ENCODE assay signal across 9 mouse cellular contexts in the genomic region with DNA sequence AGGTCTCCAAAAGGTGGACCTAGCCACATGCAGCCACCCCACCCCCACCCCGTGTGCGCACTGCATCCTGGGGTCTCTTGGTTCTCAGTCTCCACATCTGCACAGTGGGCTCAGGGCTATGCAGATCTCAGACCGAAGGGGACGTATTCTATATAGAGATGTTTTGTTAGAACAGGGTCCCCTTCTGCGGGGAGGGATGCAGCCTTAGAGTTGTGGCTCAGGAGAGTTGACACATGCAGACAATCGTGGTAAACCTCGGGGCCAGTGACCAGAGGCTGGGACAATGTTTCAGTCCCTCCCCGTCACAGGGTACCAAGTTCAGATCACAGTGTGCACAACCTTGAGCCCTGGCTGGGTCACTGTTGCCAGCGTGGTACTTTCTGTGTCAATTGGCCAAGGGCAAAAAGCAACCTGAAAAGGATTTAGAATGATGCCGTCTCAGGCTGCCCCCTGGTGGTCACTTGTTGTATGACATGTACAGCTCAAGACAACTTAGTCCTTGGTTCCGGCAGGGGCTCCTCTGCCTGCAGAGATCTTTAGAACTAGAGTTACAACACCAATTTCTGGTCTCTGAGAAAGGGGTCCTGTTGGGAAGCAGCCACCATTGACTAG. TPM values are rescaled to one million over a fixed set of nuclear protein-coding genes. Genes with fewer than 3 reads are reported as not detected.
DNase-seq lines count a peak whose midpoint lies in the region; ATAC-seq and TF ChIP-seq lines count a peak whose summit lies in the region.
"Had no signal": no experiment of that assay in that cellular context is flagged by ENCODE, and none has a peak within 500 bp of the region (broad histone marks: within the 10 kb centered on the region; RNA-seq: fewer than 3 reads in every experiment).

No protein-coding gene starts in this region.

- intact Hi-C loops in gastrocnemius, postnatal 14 days (cut with DNase I; ENCODE audit: low total_unique reads): loop anchor here (10.0 kb wide), 1 partner anchor 158 kb away; no protein-coding TSS in a partner anchor

- DNase-seq in 3T3-L1 (ENCODE audit: low read depth, low spot score) (peak; percentile 82), adipocyte (ENCODE audit: low spot score) (peak; percentile 66)
- DNase-seq in cerebellum, postnatal 4 days (ENCODE audit: low spot score in 2 of 2): peak; percentile 70 to 87
- peak; percentile 79 for DNase-seq in gastrocnemius, postnatal 14 days
- DNase-seq in kidney, adult 9 months: peak; percentile 90
- DNase-seq in liver, adult 2 months (ENCODE audit: extremely low read depth, low read depth, low spot score): peak; percentile 98
- DNase-seq in splenic B cell, adult 2 months (ENCODE audit: low read depth, low spot score): peak; percentile 88

- 13% methylated on average over 11 of the region's 11 CpGs for WGBS in liver, adult 2 months

- H3K4me3 ChIP-seq in liver, adult 2 months (ENCODE audit: insufficient read depth, low read depth, low read length): no peak overlapping the region
- H3K4me3 ChIP-seq: embryonic facial prominence, embryonic 12.5 days had no signal

- peak overlapping the region; percentile 75 for H3K27ac ChIP-seq in liver, adult 2 months (replicated peaks; ENCODE audit: insufficient read depth, low read depth, low read length)
- H3K27ac ChIP-seq: embryonic facial prominence, embryonic 12.5 days had no signal

- H3K79me2 ChIP-seq in liver, adult 2 months (ENCODE audit: control insufficient read depth, insufficient read depth, low read length): no peaks in the 10 kb centered on the region

- H3K36me3 ChIP-seq in liver, adult 2 months (ENCODE audit: control insufficient read depth, insufficient read depth, low read length): no peaks in the 10 kb centered on the region
- no peaks in the 10 kb centered on the region for H3K36me3 ChIP-seq in splenic B cell, adult 2 months (ENCODE audit: control insufficient read depth, insufficient read depth, low read length, poor library complexity, severe bottlenecking)
- H3K36me3 ChIP-seq: embryonic facial prominence, embryonic 12.5 days had no signal

- ATAC-seq in monocyte, adult 5-6 weeks (replicated peaks; ENCODE audit: insufficient number of reproducible peaks, low FRiP score, low TSS enrichment, poor library complexity, severe bottlenecking): peak; percentile 51

- H3K4me1 ChIP-seq in liver, adult 2 months (ENCODE audit: control insufficient read depth, insufficient read depth, low read length): peaks cover 18% of the 10 kb centered on the region
- H3K4me1 ChIP-seq: embryonic facial prominence, embryonic 12.5 days had no signal

- no peaks in the 10 kb centered on the region for H3K27me3 ChIP-seq in liver, adult 2 months (ENCODE audit: control insufficient read depth, insufficient read depth, low read length)
- H3K27me3 ChIP-seq in splenic B cell, adult 2 months (ENCODE audit: control insufficient read depth, insufficient read depth, low read length, poor library complexity, severe bottlenecking): no peaks in the 10 kb centered on the region

- peak; percentile 70 for TF ChIP-seq CTCF in liver, adult 2 months (IDR thresholded peaks at IDR 0.05; ENCODE audit: low read depth, low read length)

- no peak for TF ChIP-seq POLR2A in liver, adult 2 months (IDR thresholded peaks at IDR 0.05; ENCODE audit: extremely low read depth, insufficient read depth, low read length)

- peak overlapping the region; percentile 22 for H3K9ac ChIP-seq in liver, adult 2 months (ENCODE audit: low read depth, low read length)
- H3K9ac ChIP-seq: embryonic facial prominence, embryonic 12.5 days had no signal

RNA-seq across cellular contexts. Expression of a gene that starts 5.0 kb away (rescaled TPM):
- under 1 TPM in 1 of 2 experiments, not detected in 1; 0.25 TPM for total RNA-seq in gastrocnemius, postnatal 14 days (2021)
- total RNA-seq in liver, adult 2 months (2014; rRNA removed): 0.40 and 0.46 TPM in 2 replicates
- polyA plus RNA-seq in liver, adult 2 months (2012; rRNA removed): 4.5 and 10.3 TPM in 2 replicates
- not detected in 3 replicates for total RNA-seq in monocyte, adult 5-6 weeks (2017)

RNA-seq across cellular contexts. Expression of a gene that starts 35.5 kb away (rescaled TPM):
- total RNA-seq in gastrocnemius, postnatal 14 days (2021): 1 to 10 TPM; 1.2 to 1.8 TPM
- not detected in 2 replicates for total RNA-seq in liver, adult 2 months (2014; rRNA removed)
- 0.04 TPM in 1 of 2 replicates, not detected in the other for polyA plus RNA-seq in liver, adult 2 months (2012; rRNA removed)
- not detected in 3 replicates for total RNA-seq in monocyte, adult 5-6 weeks (2017)

RNA-seq across cellular contexts. Expression of a gene that starts 52.8 kb away (rescaled TPM):
- under 1 TPM; 0.31 to 0.80 TPM for total RNA-seq in gastrocnemius, postnatal 14 days (2021)
- total RNA-seq in liver, adult 2 months (2014; rRNA removed): not detected in 2 replicates
- not detected in 2 replicates for polyA plus RNA-seq in liver, adult 2 months (2012; rRNA removed)
- not detected in 3 replicates for total RNA-seq in monocyte, adult 5-6 weeks (2017)
- polyA plus RNA-seq: embryonic facial prominence, embryonic 12.5 days had no signal

RNA-seq across cellular contexts. Expression of a gene that starts 57.5 kb away (rescaled TPM):
- 100 to 1,000 TPM; 218 to 313 TPM for total RNA-seq in gastrocnemius, postnatal 14 days (2021)
- total RNA-seq in liver, adult 2 months (2014; rRNA removed): 0.07 and 0.09 TPM in 2 replicates
- 0.02 TPM in 1 of 2 replicates, not detected in the other for polyA plus RNA-seq in liver, adult 2 months (2012; rRNA removed)
- 0.64 TPM in 1 of 3 replicates, not detected in the others for total RNA-seq in monocyte, adult 5-6 weeks (2017)
- polyA plus RNA-seq: embryonic facial prominence, embryonic 12.5 days had no signal
